Mouse (Mus musculus): ENCODE results near the gene Fam57b. TPM values are rescaled to one million over a fixed set of nuclear protein-coding genes. Genes with fewer than 3 reads are reported as not detected.

Gene Fam57b
- polyA plus RNA-seq, 1 experiment from 2014 or later = 12.7 TPM

- H3K27me3 ChIP-seq (ENCODE audit: insufficient read depth, poor library complexity, severe bottlenecking) = no peaks in the 10 kb centered on the region
- H3K4me1 ChIP-seq (replicated peaks) = peaks cover 35% of the 10 kb centered on the region
- WGBS = 93% methylated on average over 6 of the region's 6 CpGs
- H3K9me3 ChIP-seq = no peaks in the 10 kb centered on the region
- H3K27ac ChIP-seq = no peak overlapping the region
- H3K4me3 ChIP-seq = no peak overlapping the region
- H3K36me3 ChIP-seq = peaks cover 70% of the 10 kb centered on the region
- no peak for DNase-seq (ENCODE audit: low spot score)
Observed at GRCm38 (mm10) chr7:126803181-126803580, 5.7 kb downstream of the Fam57b start.

- Histone ChIP-seq H3K36me3 (peaks cover 70% of the 10 kb centered on the region), H3K4me3 (no peak overlapping the region), H3K4me1 (replicated peaks) (peaks cover 37% of the 10 kb centered on the region), H3K9me3 (no peaks in the 10 kb centered on the region), H3K27ac (no peak overlapping the region), H3K27me3 (ENCODE audit: insufficient read depth, poor library complexity, severe bottlenecking) (no peaks in the 10 kb centered on the region)
- DNase-seq (ENCODE audit: low spot score) = no peak
Observed at GRCm38 (mm10) chr7:126803751-126804150, 6.3 kb downstream of the Fam57b start.

- Histone ChIP-seq H3K36me3 (peaks cover 55% of the 10 kb centered on the region), H3K27me3 (ENCODE audit: insufficient read depth, poor library complexity, severe bottlenecking) (no peaks in the 10 kb centered on the region; the same call in 1 of the 2 replicates), H3K27ac (no peak overlapping the region), H3K4me3 (peak overlapping the region; percentile 21; the same call in 1 of the 2 replicates), H3K4me1 (replicated peaks) (peaks cover 33% of the 10 kb centered on the region), H3K9me3 (no peaks in the 10 kb centered on the region)
- 91% methylated on average over 6 of the region's 6 CpGs for WGBS
- DNase-seq (ENCODE audit: low spot score) = no peak
Observed at GRCm38 (mm10) chr7:126806956-126807355, 9.5 kb downstream of the Fam57b start.

- Histone ChIP-seq H3K27me3 (ENCODE audit: insufficient read depth, poor library complexity, severe bottlenecking) (peaks cover 4% of the 10 kb centered on the region; the same call in 1 of the 2 replicates), H3K4me3 (peak overlapping the region; percentile 68), H3K9me3 (no peaks in the 10 kb centered on the region), H3K4me1 (replicated peaks) (peaks cover 33% of the 10 kb centered on the region), H3K27ac (peak overlapping the region; percentile 94), H3K36me3 (peaks cover 51% of the 10 kb centered on the region)
- WGBS = 77% methylated on average over 4 of the region's 4 CpGs
- DNase-seq (ENCODE audit: low spot score) = no peak
Observed at GRCm38 (mm10) chr7:126807405-126807804, 9.9 kb downstream of the Fam57b start.

GRCm38 (mm10) chr7:126808703-126809455 is 11.4 kb downstream of the Fam57b start:
- Histone ChIP-seq H3K27ac (peak overlapping the region; percentile 94), H3K4me3 (peak overlapping the region; percentile 68), H3K4me1 (replicated peaks) (peaks cover 39% of the 10 kb centered on the region), H3K9me3 (no peaks in the 10 kb centered on the region), H3K36me3 (peaks cover 36% of the 10 kb centered on the region), H3K27me3 (ENCODE audit: insufficient read depth, poor library complexity, severe bottlenecking) (peaks cover 4% of the 10 kb centered on the region; the same call in 1 of the 2 replicates)
- under 1% methylated on average over 43 of the region's 43 CpGs for WGBS
- peak; percentile 91 for DNase-seq (ENCODE audit: low spot score)

GRCm38 (mm10) chr7:126809723-126810369 is 12.4 kb downstream of the Fam57b start:
- Histone ChIP-seq H3K4me1 (replicated peaks) (peaks cover 49% of the 10 kb centered on the region), H3K4me3 (peak overlapping the region; percentile 68), H3K36me3 (peaks cover 27% of the 10 kb centered on the region), H3K27ac (peak overlapping the region; percentile 94), H3K27me3 (ENCODE audit: insufficient read depth, poor library complexity, severe bottlenecking) (peaks cover 4% of the 10 kb centered on the region; the same call in 1 of the 2 replicates), H3K9me3 (no peaks in the 10 kb centered on the region)
- no peak for DNase-seq (ENCODE audit: low spot score)
- 64% methylated on average over 5 of the region's 5 CpGs for WGBS

GRCm38 (mm10) chr7:126815726-126816222 is 18.3 kb downstream of the Fam57b start:
- H3K4me3 ChIP-seq = no peak overlapping the region
- DNase-seq (ENCODE audit: low spot score) = no peak
- H3K4me1 ChIP-seq (replicated peaks) = peaks cover 16% of the 10 kb centered on the region
- no peaks in the 10 kb centered on the region for H3K9me3 ChIP-seq
- H3K27me3 ChIP-seq (ENCODE audit: insufficient read depth, poor library complexity, severe bottlenecking) = peaks cover 4% of the 10 kb centered on the region; the same call in 1 of the 2 replicates
- WGBS = 52% methylated on average over 8 of the region's 8 CpGs
- no peaks in the 10 kb centered on the region for H3K36me3 ChIP-seq
- no peak overlapping the region for H3K27ac ChIP-seq

GRCm38 (mm10) chr7:126816494-126816893 is 19.0 kb downstream of the Fam57b start:
- Histone ChIP-seq H3K4me3 (no peak overlapping the region), H3K9me3 (no peaks in the 10 kb centered on the region), H3K36me3 (no peaks in the 10 kb centered on the region), H3K4me1 (replicated peaks) (peaks cover 16% of the 10 kb centered on the region), H3K27ac (no peak overlapping the region), H3K27me3 (ENCODE audit: insufficient read depth, poor library complexity, severe bottlenecking) (peaks cover 7% of the 10 kb centered on the region; the same call in 1 of the 2 replicates)
- 88% methylated on average over 8 of the region's 8 CpGs for WGBS
- DNase-seq (ENCODE audit: low spot score) = no peak

- no peak for DNase-seq (ENCODE audit: low spot score)
- Histone ChIP-seq H3K9me3 (no peaks in the 10 kb centered on the region), H3K36me3 (no peaks in the 10 kb centered on the region), H3K4me3 (no peak overlapping the region), H3K4me1 (replicated peaks) (peaks cover 25% of the 10 kb centered on the region), H3K27me3 (ENCODE audit: insufficient read depth, poor library complexity, severe bottlenecking) (peaks cover 12% of the 10 kb centered on the region), H3K27ac (no peak overlapping the region)
- WGBS = 86% methylated on average over 7 of the region's 7 CpGs
Observed at GRCm38 (mm10) chr7:126817595-126817994, 20.1 kb downstream of the Fam57b start.

GRCm38 (mm10) chr7:126818818-126819217 is 21.4 kb downstream of the Fam57b start:
- 40% methylated on average over 1 of the region's 1 CpGs for WGBS

GRCm38 (mm10) chr7:126821835-126822511 is 24.5 kb downstream of the Fam57b start:
- WGBS = 23% methylated on average over 7 of the region's 7 CpGs
- peak; percentile 87 for DNase-seq (ENCODE audit: low spot score)
- Histone ChIP-seq H3K36me3 (no peaks in the 10 kb centered on the region), H3K27ac (peak overlapping the region; percentile 90), H3K27me3 (ENCODE audit: insufficient read depth, poor library complexity, severe bottlenecking) (peaks cover 48% of the 10 kb centered on the region), H3K4me1 (replicated peaks) (peaks cover 37% of the 10 kb centered on the region), H3K9me3 (no peaks in the 10 kb centered on the region), H3K4me3 (peak overlapping the region; percentile 66; the same call in 1 of the 2 replicates)

More at GRCm38 (mm10) chr7:126818818-126819217, 21.4 kb downstream of the Fam57b start:
- no peak overlapping the region for H3K27ac ChIP-seq
- no peaks in the 10 kb centered on the region for H3K36me3 ChIP-seq
- peaks cover 24% of the 10 kb centered on the region for H3K27me3 ChIP-seq (ENCODE audit: insufficient read depth, poor library complexity, severe bottlenecking)
- H3K4me1 ChIP-seq (replicated peaks) = peaks cover 31% of the 10 kb centered on the region
- H3K9me3 ChIP-seq = no peaks in the 10 kb centered on the region
- H3K4me3 ChIP-seq = no peak overlapping the region
- no peak for DNase-seq (ENCODE audit: low spot score)

GRCm38 (mm10) chr7:126822741-126823140 is 25.3 kb downstream of the Fam57b start:
- peak overlapping the region; percentile 90 for H3K27ac ChIP-seq
- H3K4me3 ChIP-seq = peak overlapping the region; percentile 66
- H3K36me3 ChIP-seq = no peaks in the 10 kb centered on the region
- 7% methylated on average over 9 of the region's 9 CpGs for WGBS
- no peaks in the 10 kb centered on the region for H3K9me3 ChIP-seq
- H3K27me3 ChIP-seq (ENCODE audit: insufficient read depth, poor library complexity, severe bottlenecking) = peaks cover 48% of the 10 kb centered on the region
- DNase-seq (ENCODE audit: low spot score) = peak; percentile 17
- H3K4me1 ChIP-seq (replicated peaks) = peaks cover 37% of the 10 kb centered on the region
